Mouse (Mus musculus): Measurements from ENCODE around the gene Relb.

- no peak for TF ChIP-seq CTCF (IDR thresholded peaks at IDR 0.05; ENCODE audit: low read depth, low read length)
- TF ChIP-seq GATA1 (IDR thresholded peaks at IDR 0.05; ENCODE audit: borderline replicate concordance, low read length), result no peak
- TF ChIP-seq TAL1 (conservative IDR thresholded peaks at IDR 0.05; ENCODE audit: low read depth, low read length), result no peak
These were observed 26.2 kb downstream of the Relb start for GRCm38 (mm10) chr7:19603055-19603454.

Data from G1E (cell line).